Mouse (Mus musculus) CD4-positive, CD25-positive, alpha-beta regulatory T cell (primary cell): ENCODE data around the gene Ythdf1. TPM values are rescaled to one million over a fixed set of nuclear protein-coding genes. Genes with fewer than 3 reads are reported as not detected.

ENCODE experiments used
- polyA plus RNA-seq: library from polyadenylated mRNA; unstranded; fragments of 100-300 nt; shearing (Covaris generic); gene quantifications from one replicate; pipeline ENCODE4 v1.2.1, GENCODE M21; 2017

Ythdf1 gene
- polyA plus RNA-seq: 78.8 TPM

GRCm38 (mm10) chr2:180920810-180921400, at the start of gene Ythdf1:
TSS of gene Ythdf1 (minus strand) at chr2:180920949.

DNA sequence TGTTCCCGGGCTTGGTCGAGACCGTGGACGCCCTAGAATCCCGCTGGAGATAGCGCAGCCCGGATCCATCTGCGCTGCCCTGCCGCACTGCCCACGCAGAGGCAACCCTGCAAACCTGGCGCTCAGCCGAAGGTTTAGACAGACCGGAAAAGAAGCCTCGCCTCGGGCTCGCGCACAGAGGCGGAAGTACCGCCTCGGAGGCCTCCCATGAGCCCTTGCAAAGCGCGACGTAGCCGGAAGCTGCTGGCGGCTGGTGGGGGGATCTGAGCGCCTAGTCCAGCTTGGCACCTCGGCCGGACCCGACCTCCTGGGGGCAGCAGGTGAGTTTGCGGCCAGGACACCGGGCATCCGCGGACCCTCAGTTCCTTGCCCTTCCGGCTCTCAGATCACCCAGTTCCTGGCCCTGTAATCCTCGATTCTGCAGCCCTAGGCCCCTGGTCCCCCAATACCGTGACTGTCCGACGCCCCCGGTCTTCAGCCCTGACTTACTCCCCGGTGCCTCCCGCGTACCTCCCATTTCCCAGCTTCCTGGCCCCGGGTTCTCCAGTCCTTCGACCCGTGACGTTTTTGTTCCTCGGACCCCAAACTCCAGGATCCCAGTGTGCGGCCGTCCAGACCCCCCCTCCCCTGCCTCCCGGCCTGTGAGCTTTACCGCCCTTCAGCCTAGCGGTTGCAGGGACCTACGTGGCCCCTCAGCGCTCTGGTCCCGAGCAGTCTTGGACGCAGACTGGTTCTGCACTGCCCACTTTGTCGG, 46.4 kb upstream of the Ythdf1 start, which contains the start of gene Arfgap1:
Gene Arfgap1, plus strand, starts transcription at position 216 of the 754 bp plus-strand sequence.

DNA sequence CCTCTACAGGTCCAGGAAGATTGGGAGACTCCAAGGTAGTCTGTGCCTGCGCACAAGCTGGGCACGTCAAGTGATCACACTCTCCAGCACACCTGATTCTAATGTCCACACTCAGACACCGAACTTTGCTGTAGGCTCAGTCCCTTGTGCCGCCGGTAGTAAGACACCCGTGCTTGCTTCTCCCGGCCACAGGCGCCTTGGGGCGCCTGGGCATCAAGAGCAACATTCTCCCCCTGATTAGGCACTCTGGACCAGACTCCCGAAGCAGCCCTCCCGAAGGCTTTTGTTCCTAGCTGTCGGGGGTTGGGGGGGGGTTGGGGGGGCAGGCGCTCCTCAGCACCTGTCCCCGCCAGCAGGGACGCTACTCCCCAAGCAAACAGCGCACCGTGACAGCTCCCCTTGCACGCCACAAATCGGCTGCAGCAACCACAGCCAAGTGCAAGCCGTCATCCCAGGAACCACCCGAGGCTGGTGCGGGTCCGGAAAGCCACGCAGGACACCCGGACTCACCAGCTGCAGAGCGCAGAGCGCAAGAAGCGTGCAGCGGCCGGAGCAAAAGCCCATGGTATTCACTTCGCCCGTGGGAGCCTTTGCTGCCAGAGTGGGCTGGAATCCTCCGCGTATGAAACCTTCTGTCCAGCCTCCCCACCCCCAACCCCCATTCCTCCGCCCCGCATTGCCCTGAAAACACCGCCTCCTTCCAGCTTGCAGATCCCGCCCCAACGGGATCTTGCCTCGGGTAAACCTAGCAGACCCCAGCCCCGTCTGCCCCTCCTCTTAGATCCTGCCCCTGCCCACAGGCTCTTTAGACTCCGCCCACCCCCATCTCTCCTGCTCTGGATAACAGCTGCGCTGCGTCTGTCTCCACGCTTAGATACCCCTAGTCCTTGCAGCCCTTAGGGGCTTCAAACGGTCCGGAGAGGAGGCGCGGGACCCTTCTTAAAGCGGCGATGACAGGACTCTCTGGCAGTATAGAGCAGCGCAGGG, 33.6 kb upstream of the Ythdf1 start, which contains the start of gene Nkain4:
Gene Nkain4, minus strand, starts transcription at position 639 of the 987 bp plus-strand sequence.

GRCm38 (mm10) chr2:180928723-180929122, 8.0 kb upstream of the Ythdf1 start, which contains the start of gene Birc7:
TSS of gene Birc7 (plus strand) at chr2:180929023.

Other genes with a start within 250 kb of the Ythdf1 start
- gene Dido1, start 210.9 kb downstream of the Ythdf1 start, polyA plus RNA-seq: 54.7 TPM
- 33.3 TPM for gene Gid8, start 210.8 kb downstream of the Ythdf1 start, polyA plus RNA-seq
- 111 TPM for gene Slc17a9, start 195.7 kb downstream of the Ythdf1 start, polyA plus RNA-seq
- not detected for gene Bhlhe23, start 144.0 kb downstream of the Ythdf1 start, polyA plus RNA-seq
- not detected for gene Birc7, start 8.1 kb upstream of the Ythdf1 start, polyA plus RNA-seq
- gene Nkain4, start 33.8 kb upstream of the Ythdf1 start, polyA plus RNA-seq: not detected
- 75.0 TPM for gene Arfgap1, start 46.3 kb upstream of the Ythdf1 start, polyA plus RNA-seq
- gene Col20a1, start 65.6 kb upstream of the Ythdf1 start, polyA plus RNA-seq: 1.1 TPM
- gene Chrna4, start 122.6 kb upstream of the Ythdf1 start, polyA plus RNA-seq: not detected
- 0.07 TPM for gene Kcnq2, start 214.4 kb upstream of the Ythdf1 start, polyA plus RNA-seq
- gene Eef1a2, start 236.1 kb upstream of the Ythdf1 start, polyA plus RNA-seq: not detected